Mouse (Mus musculus) urinary bladder, adult 18-20 months (tissue): Measurements from ENCODE around the gene Tgfbr2.

ENCODE experiments used
- DNase-seq, 2 experiments: peaks; one replicate each; pipeline ENCODE4 v3.0.0; 2022; ENCODE audit warnings: low spot score in 2 of 2, mixed read lengths in 2 of 2

The Tgfbr2 gene

DNA sequence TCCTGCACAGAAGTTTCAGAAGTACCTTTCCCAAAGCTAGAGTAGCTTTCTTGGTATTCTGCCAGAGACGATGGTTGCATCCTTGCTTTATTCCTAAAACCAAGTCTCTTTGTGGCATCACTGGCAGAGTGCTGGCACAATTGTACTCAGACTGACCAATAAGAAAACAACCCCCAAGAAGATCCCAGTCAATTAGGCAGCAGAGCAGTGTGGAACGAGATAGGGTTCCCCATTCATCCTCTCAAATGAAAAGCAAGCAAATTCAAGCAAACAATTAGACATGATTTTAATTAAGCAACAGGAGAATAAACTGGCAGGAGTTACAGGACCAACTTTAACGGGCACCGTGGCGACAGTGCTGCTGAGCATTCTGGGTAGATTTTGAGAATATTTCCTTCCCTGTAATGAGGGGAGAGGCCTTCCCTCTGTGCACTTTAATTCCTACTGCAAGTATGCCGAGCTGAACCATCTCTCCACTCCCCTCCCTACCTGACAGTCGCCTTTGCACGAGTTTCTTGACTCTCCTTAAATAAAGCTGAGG lies 56.8 kb downstream of the Tgfbr2 start:
- DNase-seq = no peak

DNA sequence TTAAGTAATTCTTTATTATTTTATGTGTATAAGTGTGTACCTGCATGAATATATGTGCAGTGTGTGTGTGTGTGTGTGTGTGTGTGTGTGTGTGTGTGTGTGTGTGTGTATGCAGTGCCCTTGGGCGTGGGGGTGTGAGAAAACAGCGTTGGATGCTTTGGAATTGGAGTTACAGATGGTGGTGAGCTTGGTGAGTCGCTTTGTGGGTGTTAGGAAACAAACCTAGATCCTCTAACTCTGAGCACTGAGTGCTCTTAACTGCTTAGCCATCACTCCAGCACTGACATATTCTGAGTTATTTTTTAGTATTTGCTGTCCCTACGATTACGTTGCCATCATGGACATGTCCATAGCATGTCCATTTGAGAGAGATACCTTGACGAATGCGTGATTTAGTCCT lies 59.3 kb downstream of the Tgfbr2 start:
- no peak for DNase-seq

DNA sequence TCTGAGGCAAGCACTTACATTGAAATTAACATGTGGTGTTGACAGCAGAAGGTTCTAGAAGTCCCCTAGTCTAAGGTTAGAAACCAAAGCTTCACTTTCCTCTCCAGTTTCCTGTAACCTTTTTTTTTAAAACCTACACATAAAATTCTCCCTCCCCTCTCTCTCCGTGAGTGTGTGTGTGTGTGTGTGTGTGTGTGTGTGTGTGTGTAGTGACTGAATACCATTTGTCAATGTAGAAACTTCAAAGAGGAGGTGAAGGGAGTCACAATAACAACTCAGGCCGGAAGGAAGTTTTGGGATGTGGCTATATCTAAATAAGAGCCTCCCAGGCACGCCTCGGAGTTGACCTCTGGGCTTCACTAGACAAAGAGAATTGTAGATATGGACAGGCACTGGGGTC lies 60.8 kb downstream of the Tgfbr2 start:
- DNase-seq = no peak

DNA sequence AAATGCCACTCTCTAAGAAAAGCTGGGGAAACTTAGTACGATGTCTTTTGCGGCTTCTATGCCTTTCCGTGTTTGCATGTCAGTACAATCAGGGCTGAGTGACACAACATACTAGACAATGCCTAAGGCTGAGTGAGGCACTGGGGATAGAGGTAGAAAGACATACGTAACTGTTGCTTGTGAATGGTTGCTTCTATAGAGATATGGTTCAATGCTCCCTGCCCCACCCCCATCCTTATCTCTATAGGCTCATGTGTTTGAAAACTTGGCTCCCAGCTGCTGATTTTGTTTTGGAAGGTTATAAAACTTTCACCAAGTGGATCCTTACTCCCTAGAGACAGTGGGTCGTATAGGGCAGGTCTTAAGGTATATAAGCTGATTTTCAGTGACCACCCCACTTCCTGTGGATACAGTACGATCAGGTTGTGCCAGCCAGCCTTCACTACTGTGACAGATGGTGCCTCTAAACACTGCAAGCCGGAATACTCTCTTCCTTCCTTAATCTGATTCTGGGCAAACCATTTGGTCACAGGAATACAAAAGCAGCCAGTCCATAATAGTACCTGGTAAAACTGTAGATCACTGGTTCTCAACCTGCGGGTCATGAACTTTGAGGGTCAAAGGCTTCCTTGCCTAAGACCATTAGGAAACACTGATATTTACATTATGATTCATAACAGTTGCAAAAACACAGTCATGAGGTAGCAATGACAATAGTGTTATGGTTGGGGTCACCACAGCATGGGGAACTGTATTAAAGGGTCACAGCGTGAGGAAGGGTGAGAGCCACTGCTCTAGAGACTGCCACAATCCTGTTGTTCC lies 63.8 kb downstream of the Tgfbr2 start:
- DNase-seq = no peak

DNA sequence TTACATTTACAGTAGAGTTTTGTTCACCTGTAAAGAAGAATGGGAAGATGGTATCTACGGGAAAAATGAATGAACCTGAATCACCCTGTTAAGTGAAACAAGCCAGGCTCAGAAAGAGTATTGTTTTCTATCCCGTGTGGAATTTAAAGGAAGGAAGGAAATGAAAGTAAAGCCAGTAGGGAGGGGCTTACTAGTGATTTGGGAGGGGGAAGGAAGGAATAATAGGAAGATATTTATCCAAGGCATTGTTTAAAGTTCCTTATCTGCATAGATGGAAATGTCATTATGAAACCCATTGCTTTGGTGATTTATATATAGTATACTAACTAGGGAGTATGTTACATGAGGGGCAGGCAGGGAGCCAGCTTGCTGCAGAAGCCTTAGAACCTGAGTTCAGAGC lies 66.4 kb downstream of the Tgfbr2 start:
- DNase-seq = no peak

DNA sequence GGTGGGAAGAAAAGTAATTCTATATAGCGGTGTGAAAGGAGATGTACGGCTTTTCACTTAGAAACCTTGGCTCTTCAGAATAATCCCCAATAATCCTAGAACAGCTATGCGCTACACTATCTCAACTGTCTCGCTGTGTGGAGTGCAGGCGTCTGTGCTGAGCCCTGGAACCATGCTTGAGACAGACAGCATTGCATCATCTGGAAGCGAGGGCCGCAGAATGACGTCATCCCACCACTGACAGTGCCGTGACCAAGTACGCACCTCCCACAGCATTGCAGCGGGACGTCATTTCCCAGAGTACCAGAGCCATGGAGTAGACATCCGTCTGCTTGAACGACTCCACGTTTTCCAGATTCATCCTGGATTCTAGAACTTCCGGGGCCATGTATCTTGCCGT lies 70.4 kb downstream of the Tgfbr2 start:
- DNase-seq = no peak

DNA sequence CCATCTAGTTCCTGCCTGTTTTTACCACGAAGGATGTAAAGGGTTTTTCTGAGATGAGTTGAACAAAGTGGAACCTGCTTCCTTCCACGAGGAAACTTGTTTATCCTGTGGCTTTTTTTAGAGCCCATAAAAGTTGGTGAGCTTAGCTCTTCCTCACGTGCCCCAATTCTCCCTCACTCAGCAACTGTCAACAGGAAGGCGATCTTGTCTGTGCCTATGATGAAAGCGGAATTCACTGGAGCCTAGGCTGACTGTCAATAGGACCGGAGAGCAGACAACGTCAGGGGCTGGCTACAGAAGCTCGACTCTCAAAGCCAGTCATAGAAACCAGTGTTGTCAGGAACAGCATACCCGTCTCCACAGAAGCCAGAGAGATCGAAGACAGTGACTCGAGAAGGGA lies 73.3 kb downstream of the Tgfbr2 start:
- DNase-seq = no peak

DNA sequence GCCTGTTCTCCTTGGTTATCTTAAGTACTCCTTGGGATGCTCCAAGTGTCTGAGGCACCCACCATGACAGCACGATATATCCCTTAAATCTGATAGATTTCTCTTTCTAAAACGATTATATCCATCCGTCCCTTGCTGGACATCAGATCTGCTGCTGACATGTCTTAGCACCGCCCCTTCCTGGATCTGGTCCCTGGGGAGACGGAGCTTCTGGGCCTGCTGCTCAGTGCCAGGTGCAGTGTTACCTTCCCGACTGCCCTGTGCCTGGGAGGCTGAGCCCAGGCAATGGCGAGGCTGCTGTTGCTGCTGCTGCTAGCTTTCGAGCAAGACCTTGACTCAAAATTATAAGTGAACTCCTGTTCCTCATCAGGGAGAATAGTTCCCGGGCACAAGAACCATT lies 75.1 kb downstream of the Tgfbr2 start:
- DNase-seq = no peak

DNA sequence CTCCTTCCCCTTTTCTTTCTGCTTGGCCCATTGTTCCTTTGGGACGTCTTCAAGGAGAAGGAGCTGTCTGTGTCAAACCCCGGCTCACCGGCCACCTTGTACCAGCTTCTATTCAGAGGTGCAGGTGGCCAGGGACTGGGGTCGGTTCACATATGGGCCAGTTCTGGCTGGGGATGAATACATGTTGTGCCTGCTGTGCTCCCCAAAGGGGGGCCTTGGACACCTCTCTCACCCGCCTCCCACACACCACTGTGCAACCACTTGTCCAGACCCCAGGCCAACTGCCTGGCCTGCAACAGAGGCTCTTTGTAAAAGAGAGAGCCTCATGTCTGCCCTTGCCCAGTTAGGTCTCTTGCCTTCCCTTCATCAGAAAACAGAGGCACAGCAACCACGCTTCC lies 75.6 kb downstream of the Tgfbr2 start:
- DNase-seq = no peak

DNA sequence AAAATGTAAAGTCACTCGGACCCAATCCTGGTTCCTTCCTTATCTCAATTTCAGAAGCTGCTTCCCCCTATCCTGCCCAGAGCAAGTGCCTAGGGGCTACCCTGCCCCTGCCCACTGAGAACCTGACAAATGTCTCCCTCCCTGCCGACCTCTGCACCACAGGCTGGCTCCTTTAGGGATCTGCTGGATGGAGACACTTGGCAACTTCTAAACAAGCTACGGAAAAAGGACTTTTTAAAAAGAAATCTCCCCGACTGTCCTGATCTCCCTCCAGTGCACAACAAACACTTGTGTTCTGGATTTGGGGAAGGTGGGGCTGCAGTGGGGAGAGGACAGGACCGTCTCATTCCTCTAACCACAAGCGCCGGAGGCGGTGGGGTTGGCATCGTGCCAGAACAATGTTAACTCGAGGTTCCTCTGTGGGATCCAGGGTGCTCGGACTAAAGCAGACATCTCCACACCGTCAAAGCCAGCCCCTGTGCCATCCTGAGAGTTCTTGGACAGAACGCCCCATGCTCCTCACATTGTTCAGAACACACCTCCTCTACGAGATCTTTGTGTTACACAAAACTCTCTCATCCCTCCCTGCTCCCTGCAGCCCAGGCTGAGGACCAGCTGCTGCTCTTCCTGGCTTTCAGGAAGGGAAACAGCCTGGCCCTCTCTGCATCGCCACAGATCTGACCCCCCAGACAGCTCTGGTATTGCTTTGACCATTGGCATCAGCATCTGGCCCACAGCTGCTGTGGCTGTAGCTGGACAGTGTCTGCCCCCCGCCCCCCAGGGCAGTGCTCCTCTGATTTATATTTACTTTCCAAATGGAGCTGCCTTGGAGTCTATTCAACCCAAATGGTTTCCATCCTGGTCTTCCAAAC lies 76.2 kb downstream of the Tgfbr2 start:
- no peak for DNase-seq

DNA sequence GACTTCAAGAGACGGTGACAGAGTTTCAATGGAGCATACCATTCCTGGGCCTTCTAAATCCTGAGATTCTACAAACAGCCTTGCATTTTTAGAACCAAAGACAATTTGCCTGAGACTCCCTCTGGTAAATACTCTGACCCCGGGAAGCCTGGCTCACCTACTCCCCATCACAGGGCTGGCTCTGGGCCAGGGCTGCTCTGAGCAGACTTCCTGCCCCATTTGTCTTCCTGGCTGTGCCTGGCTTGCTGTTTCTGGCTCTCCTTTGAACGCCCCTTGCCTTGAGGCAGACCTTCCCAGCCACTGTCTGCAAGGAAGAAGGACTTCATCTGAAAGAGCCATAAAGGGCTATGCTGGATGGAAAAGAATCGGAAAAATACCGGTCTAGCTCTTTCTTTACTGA lies 83.2 kb downstream of the Tgfbr2 start:
- no peak for DNase-seq

DNA sequence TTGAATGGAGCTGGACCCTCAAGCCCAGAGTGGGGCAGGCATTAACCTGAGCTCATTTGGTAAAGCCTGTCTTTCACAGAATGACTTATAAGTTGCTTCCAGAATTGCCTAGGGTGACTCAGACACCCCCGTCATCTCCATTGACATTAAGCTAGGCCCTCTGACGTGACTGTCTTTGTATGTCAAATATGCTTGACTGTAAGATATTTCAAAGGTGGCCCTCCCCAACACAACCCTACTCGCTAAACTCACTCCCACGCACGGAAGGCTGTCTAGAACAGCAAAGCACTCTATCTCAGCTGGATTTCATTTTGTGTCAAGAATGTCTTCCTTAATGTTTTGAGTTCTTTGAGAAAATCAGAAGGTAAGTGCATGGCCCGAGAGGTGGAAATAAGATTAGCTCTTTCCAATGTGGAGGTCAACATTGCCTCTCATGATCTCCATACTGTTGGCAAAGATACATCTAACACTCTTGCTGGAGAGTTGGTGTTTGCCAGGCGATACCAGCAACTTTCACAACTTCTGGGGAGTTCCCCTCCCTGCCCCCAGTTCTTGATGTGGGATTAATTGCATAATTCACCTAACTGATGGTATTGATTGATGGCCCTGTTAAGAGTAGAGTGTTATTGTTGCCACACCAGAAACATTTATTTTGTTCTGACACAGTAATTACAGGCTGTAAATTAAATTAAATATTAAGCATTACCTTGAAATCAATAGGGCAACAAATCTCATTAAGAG lies 83.9 kb downstream of the Tgfbr2 start:
- no peak for DNase-seq

DNA sequence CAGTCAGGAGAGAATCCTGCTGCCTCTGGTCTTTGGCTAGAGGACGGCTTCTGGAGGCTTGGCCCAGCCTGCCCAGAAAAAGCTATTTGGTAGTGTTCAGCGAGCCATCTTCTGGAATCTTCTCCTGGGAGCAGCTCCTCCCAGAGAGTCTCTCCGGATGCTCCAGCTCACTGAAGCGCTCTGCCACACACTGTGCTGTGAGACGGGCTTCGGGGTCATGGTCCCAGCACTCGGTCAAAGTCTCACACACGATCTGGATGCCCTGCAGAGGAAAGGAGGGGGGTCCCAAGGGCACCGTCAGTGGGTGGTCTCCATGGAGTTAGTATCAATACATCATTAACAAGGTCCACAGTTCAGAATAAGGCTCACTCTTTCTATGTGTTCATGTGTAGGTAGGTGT lies 84.9 kb downstream of the Tgfbr2 start:
- DNase-seq = no peak

DNA sequence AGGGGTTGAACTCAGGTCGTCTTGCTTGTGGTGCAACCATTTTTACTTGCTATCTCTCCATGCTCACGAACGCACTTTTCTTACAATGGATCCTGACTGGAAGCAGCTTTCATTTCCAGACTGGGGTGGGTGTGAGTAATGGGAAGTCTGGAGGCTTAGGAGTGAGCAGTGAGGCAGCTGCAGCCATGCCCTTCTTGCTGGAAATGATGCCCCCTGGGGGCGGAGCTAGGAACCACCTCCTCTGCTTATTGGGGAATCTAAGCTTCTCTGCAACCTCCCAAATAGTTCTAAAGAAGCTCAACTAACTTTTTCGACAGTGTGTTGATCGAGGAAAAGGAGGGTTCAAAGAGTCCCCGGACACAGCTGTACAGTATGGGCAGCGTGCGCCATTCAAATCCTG lies 86.2 kb downstream of the Tgfbr2 start:
- DNase-seq = no peak

DNA sequence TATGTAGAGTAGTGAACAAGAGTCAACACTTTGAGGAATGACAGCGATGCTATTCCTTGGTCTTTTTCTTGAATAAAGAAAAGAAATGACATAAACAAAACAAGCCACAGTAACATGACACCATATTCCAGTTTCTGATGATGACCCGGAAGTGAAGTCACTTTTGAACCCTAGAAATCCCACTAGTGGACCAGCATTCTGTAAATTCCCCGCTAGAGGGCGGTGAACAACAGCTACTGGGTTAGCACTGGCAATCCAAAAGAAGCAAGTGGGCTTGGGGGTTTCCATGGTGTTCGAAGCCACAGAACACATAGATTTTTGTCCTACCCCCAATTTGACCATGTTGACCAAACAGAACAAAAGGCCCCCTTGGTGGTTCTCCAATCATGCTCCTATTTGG lies 87.3 kb downstream of the Tgfbr2 start:
- DNase-seq = peak in 1 of 2 experiments; percentile 26

DNA sequence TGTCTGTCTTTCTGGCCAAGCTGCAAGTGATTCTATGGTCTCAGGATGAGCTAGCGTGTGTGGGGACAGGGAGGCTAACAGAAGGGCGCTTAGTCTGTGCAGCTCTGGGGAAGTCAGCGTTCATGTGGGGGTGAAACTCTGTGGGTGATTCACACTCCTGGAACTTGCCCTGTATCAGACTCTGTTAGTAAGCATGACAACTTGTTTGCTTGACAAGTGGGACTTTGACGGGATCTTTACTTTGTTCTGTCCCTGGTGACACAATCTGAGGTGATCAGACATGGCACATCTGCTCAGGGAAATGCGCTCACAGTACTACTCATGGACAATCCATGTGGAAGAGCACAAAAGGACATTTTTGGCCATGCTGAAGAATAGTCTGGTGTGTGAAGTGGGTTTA lies 87.9 kb downstream of the Tgfbr2 start:
- DNase-seq = no peak

DNA sequence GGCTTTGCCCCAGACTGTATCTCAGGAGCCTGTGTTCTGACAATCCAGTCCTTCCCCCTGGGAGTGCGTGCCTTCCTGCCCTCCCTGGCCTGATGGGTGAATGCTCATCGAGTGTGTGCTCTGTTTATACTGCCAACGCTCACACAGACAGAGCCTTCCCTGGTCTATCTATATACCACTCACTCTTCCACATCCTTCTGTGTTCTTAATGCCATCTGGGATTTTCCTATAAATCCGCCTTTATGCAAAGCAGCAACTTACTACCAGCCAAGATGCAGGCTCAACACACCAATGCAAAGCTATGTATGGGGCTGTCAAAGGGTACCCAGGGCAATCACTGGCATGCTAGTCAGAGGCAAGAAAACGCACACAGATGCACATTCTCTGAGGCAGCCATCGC lies 89.2 kb downstream of the Tgfbr2 start:
- DNase-seq = no peak

DNA sequence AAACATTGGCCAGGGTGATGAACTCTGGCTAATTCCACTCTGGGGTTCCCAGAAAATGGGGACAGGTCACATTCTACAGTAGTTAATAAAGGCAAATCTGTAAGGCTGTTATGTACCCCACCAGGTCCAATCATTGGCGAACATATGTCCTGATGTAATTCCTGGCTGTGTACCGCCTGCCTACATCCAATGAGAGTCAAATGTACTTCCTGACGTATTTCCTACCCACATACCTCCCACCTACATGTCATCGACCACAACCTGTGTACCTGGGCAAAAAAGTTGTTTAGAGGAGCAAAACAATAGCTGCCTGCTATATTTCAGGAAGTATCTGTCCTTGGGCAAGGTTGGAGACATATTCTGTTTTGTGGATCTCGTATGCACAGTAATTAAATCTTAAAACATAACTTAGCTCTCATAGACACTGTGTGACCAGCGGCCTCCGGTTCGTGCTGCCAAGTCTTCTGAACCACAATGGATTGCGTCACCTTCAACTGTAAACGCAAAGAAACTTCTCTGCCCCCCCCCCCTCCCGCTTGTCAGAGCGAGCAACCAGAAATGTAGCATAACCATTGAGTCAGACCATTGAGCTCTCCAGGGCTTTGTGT lies 90.7 kb downstream of the Tgfbr2 start:
- DNase-seq = no peak

DNA sequence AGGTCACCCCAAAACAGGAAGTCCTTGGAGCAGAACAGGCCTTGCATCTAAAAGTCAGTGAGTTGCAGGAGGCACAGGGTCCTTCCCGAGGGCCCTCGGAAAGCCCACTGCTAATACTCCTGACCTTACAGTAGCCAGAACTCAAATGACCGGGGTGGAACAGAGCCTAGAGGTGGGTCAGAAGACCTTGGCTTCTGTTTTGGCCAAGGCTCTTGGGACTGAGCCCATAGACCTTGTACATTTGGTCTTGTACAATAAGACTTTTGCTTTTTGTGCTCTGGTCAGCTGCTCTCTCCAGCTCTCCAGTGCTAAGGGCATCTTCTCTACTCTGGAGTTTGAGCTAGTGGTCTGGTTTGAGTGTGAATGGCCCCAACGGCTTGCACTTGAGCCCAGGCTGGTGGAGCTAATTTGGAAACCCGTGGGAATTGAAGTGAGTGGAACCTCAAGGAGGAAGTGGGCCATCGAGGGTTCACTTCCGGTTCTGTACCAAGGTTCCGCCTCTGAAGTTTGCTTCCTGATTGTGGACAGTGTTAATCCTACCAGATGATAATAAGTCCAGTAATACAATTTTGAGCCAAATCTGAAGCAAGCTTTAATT lies 91.3 kb downstream of the Tgfbr2 start:
- no peak for DNase-seq

DNA sequence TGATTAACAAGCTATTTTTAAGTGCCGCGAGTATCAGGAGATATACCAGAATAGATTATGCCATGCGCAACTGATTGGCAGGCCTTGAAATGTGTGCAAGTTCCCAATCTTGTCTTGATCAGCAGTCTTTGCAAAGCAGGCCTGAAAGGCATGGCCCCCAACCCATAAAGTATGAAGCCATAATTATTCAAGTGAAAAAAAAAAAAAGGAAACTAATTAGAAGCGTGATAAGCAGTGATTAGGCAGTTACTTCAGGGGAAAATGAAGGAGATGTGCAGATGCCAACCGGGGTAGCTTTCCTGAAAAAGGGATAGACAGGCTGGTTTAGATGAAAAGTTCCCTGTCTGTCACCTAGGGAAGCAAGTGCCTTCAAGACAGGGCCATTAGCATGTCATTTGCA lies 91.9 kb downstream of the Tgfbr2 start:
- no peak for DNase-seq

DNA sequence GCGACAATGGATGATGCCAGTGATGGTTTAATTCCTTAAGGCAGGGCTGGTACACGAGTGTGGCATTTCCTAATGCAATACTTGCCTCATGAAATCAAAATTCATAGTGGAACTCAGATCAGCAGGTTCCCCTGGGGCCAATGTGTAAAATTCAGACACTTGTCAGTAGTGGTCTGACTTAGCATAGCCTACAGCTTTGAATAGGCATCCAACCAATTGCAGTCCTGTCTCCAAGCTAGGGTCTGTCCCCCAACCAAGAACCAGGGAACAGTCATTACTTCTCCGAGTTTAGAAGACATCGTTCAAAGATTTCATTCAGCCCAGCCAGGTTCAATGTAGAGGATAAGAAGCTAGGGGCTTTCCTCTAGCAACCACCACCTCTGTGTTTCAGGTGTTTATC lies 93.4 kb downstream of the Tgfbr2 start:
- DNase-seq = no peak
